Mouse (Mus musculus): Measurements from ENCODE around the gene S100a7a.

- TF ChIP-seq POLR2A (IDR thresholded peaks at IDR 0.05; ENCODE audit: insufficient read depth, low read length) (no peak), CTCF (IDR thresholded peaks at IDR 0.05; ENCODE audit: low read depth, low read length) (no peak), EP300 (IDR thresholded peaks at IDR 0.05; ENCODE audit: insufficient read depth, low read depth, low read length) (no peak)
Observed at GRCm38 (mm10) chr3:90614611-90615251, 39.1 kb upstream of the S100a7a start.
